Mouse (Mus musculus) cerebral cortex, adult 2 months (tissue): Measurements from ENCODE around the gene Fhod1.

Source experiments
- WGBS: fragments of 180-500 bp; shearing (Covaris S2); methylation state at CpG from one replicate; pipeline ENCODE4 v1.1.7; 2018; 5-methylcytosine and 5-hydroxymethylcytosine counted together

The Fhod1 gene

GRCm38 (mm10) chr8:105295895-105296573, 51.7 kb downstream of the Fhod1 start, which contains the start of gene Exoc3l:
TSS of gene Exoc3l (minus strand) at chr8:105296101.
- WGBS = 69% methylated on average over 11 of the region's 11 CpGs

DNA sequence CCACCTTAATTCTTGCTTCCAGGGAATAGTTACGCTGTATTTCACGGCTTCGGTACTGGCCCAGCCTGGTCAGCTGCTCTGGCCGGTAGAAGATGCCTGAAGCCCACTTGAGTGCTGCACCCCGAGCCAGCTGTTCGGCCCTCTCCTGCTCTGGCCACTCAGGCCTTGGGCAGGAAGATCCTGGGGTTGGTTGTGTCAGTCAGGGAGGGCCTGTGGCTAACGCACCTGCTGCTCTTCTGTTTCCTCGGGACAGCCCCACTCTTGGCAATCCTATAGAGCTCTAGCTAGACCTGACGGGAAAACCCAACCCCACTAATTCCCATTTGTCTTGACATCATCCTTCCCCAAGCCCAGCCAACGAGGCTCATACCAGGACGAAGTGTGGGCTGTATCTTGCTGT, 52.5 kb downstream of the Fhod1 start:
- WGBS = 67% methylated on average over 11 of the region's 11 CpGs

DNA sequence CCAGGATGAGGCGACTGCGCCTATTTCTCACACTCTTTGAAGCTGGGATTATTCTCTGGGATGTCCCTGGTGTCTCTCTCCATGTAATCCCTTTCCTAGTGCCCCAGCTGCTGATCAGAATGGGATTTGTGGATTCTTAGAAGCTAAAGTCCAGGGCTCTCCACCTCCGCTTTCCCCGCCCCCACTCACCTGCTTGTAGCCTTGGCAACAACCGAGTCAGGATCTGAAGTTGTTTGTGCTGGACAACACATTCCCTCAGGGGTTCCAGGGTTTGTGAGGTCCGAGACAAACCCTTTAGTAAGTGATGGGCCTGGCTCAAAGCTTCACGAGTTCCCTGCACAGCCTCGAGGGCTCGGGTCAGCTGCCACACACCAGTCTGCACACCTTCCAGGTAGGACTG, 53.0 kb downstream of the Fhod1 start:
- WGBS = 66% methylated on average over 9 of the region's 9 CpGs

- 81% methylated on average over 19 of the region's 19 CpGs for WGBS
Observed at GRCm38 (mm10) chr8:105293405-105293804, 54.3 kb downstream of the Fhod1 start.

DNA sequence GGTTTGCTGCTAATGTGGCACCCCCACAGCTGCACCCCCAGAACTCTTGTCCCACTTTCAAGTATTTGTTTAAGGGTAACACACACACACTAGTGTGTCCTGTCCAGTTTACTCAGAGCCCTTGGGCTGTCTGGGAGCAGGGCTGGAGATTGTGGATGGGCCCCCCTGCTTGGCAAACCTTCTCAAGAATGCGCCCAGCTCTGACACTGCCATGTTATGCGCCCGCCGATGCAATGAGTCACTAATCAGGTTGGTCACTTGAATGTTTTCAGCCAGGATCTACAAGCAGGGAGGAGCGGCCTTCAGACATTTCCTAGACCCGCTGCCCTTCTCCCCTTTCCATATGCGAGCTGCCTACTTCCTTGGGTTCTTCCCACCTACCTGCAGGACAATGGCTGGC, 55.3 kb downstream of the Fhod1 start:
- 85% methylated on average over 7 of the region's 7 CpGs for WGBS

- 61% methylated on average over 3 of the region's 3 CpGs for WGBS
Observed at GRCm38 (mm10) chr8:105291802-105292201, 56.0 kb downstream of the Fhod1 start.

- WGBS = 80% methylated on average over 8 of the region's 8 CpGs
Observed at GRCm38 (mm10) chr8:105291364-105291763, 56.4 kb downstream of the Fhod1 start.

GRCm38 (mm10) chr8:105290554-105291314, 57.0 kb downstream of the Fhod1 start:
- WGBS = 19% methylated on average over 31 of the region's 31 CpGs

- 4% methylated on average over 43 of the region's 43 CpGs for WGBS
Observed at GRCm38 (mm10) chr8:105289805-105290460, 57.8 kb downstream of the Fhod1 start, which contains the start of gene 4931428F04Rik. TSS of gene 4931428F04Rik (minus strand) at chr8:105289864.

- WGBS = 1% methylated on average over 53 of the region's 53 CpGs
Observed at GRCm38 (mm10) chr8:105288958-105289732, 58.6 kb downstream of the Fhod1 start.

DNA sequence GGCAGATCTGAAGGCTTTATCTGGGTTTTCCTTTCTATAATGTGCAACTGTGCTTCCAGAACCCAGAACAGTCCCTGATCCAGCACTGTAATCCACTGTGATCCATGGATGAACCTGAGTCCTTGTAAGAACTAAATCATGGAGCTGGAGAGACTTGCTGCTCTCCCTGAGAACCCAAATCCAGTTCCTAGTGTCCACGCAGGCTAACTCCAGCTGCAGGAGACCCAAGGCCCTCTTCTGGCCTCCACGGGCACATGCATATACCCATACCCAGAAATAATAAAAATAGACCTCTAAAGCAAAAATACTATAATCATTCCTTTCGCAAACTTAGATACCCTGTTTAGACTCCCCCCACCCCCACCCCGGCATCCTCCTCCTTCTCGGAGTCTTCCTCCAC, 59.5 kb downstream of the Fhod1 start:
- WGBS = 55% methylated on average over 5 of the region's 5 CpGs

- 89% methylated on average over 4 of the region's 4 CpGs for WGBS
Observed at GRCm38 (mm10) chr8:105286907-105287306, 60.8 kb downstream of the Fhod1 start.

DNA sequence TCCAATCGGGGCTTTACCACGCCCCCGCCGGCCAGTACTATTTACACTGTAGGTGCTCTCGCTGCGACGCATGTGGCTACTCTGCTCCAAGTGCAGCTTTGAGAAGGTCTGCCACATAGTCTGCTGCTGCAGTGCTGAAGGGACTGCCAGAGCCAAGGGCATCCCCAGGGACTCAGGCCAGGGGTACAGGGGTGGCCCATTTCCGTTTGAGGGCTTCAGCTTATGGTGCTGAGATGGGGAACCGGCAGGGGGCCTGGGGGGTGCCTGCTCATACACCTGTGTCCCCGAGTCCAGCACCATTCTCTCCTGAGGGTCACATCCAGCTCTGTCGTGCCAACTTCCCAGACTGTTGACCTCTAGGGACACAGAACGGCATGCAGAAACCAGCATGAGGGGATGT, 62.2 kb downstream of the Fhod1 start:
- 65% methylated on average over 12 of the region's 12 CpGs for WGBS

DNA sequence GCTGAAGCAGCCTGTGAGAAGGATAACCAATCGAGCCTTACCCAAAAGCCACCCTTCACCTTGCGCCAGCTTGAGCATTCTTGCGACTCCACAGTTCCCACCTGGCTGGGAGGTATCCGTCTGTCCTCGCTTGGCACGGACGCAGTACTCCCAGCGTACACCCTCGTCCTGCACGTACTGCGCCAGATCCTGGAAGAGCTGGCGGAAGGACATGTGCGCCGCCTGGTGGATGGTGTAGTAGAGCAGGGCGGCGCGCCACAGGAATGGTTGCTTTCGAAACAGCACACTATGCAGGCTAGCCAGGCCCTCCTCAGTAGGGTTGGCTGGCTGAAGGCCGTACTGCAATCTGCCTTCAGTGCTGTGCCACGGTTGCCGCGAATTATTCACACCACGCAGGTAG, 64.7 kb downstream of the Fhod1 start:
- WGBS = 52% methylated on average over 23 of the region's 23 CpGs

GRCm38 (mm10) chr8:105282239-105282638, 65.5 kb downstream of the Fhod1 start:
- 94% methylated on average over 4 of the region's 4 CpGs for WGBS

DNA sequence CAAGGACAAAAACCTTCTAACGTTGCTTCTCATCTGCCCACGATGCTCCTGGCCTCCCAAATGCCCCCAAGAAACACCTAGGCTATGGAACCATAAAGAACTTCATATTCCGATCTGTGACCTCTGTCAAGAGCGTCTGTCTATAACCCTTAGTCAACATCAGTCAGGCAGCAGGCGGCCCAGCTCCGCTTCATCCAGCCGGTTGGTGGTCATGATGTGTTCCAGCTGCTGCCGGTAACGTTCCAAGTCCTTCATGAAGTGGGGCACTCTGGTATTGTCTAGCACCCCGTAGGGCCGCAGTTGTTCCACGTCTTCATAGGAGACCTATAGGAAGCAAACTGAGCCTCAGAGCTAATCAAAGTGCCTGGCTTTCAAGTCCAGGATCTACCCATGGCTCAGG, 65.9 kb downstream of the Fhod1 start:
- WGBS = 93% methylated on average over 12 of the region's 12 CpGs

- 84% methylated on average over 3 of the region's 3 CpGs for WGBS
Observed at GRCm38 (mm10) chr8:105280567-105280966, 67.2 kb downstream of the Fhod1 start.
